Mouse (Mus musculus) lung, postnatal 0 days (tissue): ENCODE results near the gene Sgce. TPM values are rescaled to one million over a fixed set of nuclear protein-coding genes. Genes with fewer than 3 reads are reported as not detected.

Experiments
- ATAC-seq: fragments of 200-750 bp; cut with Nextera tagmentation; 2 replicates; pipeline ENCODE4 v1.8.0; 2017; ENCODE audit warnings: moderate library complexity
- DNase-seq: peaks from one replicate; pipeline ENCODE4 v3.0.0-alpha.2; 2016; ENCODE audit warnings: low spot score
- H3K27ac ChIP-seq: fragments of 300-500 bp; sonication (generic); 2 replicates; pipeline ENCODE4 v1.5.1; 2014; ENCODE audit warnings: antibody characterized with exemption, mild to moderate bottlenecking, low read length, mixed read lengths
- H3K27me3 ChIP-seq: fragments of 300-500 bp; sonication (generic); replicated peaks from 2 replicates; pipeline ENCODE4 v1.6.1; 2014; ENCODE audit warnings: low read length, mixed read lengths; ENCODE audit not compliant: insufficient read depth
- H3K36me3 ChIP-seq: fragments of 300-500 bp; sonication (generic); 2 replicates; pipeline ENCODE4 v1.6.1; 2014; ENCODE audit warnings: low read length, mixed read lengths; ENCODE audit not compliant: insufficient read depth
- H3K4me1 ChIP-seq: fragments of 300-500 bp; sonication (generic); 2 replicates; pipeline ENCODE4 v1.6.1; 2014; ENCODE audit warnings: antibody characterized with exemption, low read depth, low read length, mixed read lengths; ENCODE audit not compliant: insufficient read depth
- H3K4me2 ChIP-seq: fragments of 300-500 bp; sonication (generic); replicated peaks from 2 replicates; pipeline ENCODE4 v1.6.1; 2014; ENCODE audit warnings: low read depth, mild to moderate bottlenecking, low read length, moderate library complexity, mixed read lengths
- H3K4me3 ChIP-seq: fragments of 300-500 bp; sonication (generic); 2 replicates; pipeline ENCODE4 v1.5.1; 2014; ENCODE audit warnings: low read depth, low read length
- H3K9ac ChIP-seq: fragments of 300-500 bp; sonication (generic); replicated peaks from 2 replicates; pipeline ENCODE4 v1.6.1; 2014; ENCODE audit warnings: low read depth, mild to moderate bottlenecking
- H3K9me3 ChIP-seq: fragments of 300-500 bp; sonication (generic); 2 replicates; pipeline ENCODE4 v1.6.1; 2016; ENCODE audit warnings: low read length, mixed read lengths
- CTCF ChIP-seq: IDR thresholded peaks from 2 replicates; pipeline ENCODE4 v1.5.1; 2016; ENCODE audit warnings: antibody characterized with exemption, mild to moderate bottlenecking
- EP300 ChIP-seq: IDR thresholded peaks from 2 replicates; pipeline ENCODE4 v1.6.1; 2016; ENCODE audit warnings: antibody characterized with exemption, mild to moderate bottlenecking, control low read depth
- WGBS: fragments of 180-500 bp; shearing (Covaris S2); extraction: QIAGEN DNeasy Blood & Tissue Kit; methylation state at CpG from one replicate; pipeline ENCODE4 v1.1.7; 2014; 5-methylcytosine and 5-hydroxymethylcytosine counted together
- polyA plus RNA-seq: library from polyadenylated mRNA; unstranded; fragments of >200 nt; fragmentation: Nextera tagmentation; extraction: Ambion mirVana; gene quantifications from 2 replicates; pipeline ENCODE4 v1.2.1, GENCODE M21; 2015

Sgce gene
- polyA plus RNA-seq, 1 experiment from 2014 or later = 84.5 TPM

GRCm38 (mm10) chr6:4739522-4740355, 7.3 kb downstream of the Sgce start:
- Histone ChIP-seq H3K4me2 (no peak overlapping the region), H3K27me3 (no peaks in the 10 kb centered on the region), H3K9me3 (no peaks in the 10 kb centered on the region), H3K36me3 (no peaks in the 10 kb centered on the region), H3K4me1 (no peaks in the 10 kb centered on the region; the same call in 1 of the 2 replicates), H3K27ac (no peak overlapping the region), H3K9ac (no peak overlapping the region), H3K4me3 (no peak overlapping the region)
- DNase-seq = no peak
- TF ChIP-seq CTCF = no peak
- TF ChIP-seq EP300 = no peak
- 49% methylated on average over 13 of the region's 13 CpGs for WGBS
- no peak for ATAC-seq

GRCm38 (mm10) chr6:4738717-4739116, 8.3 kb downstream of the Sgce start:
- WGBS = 65% methylated on average over 2 of the region's 2 CpGs
- Histone ChIP-seq H3K36me3 (no peaks in the 10 kb centered on the region), H3K9ac (no peak overlapping the region), H3K27me3 (no peaks in the 10 kb centered on the region), H3K27ac (no peak overlapping the region), H3K4me3 (no peak overlapping the region), H3K4me1 (no peaks in the 10 kb centered on the region; the same call in 1 of the 2 replicates), H3K9me3 (no peaks in the 10 kb centered on the region), H3K4me2 (no peak overlapping the region)
- DNase-seq (no peak), ATAC-seq (no peak)
- TF ChIP-seq EP300 = no peak
- TF ChIP-seq CTCF = no peak

- Histone ChIP-seq H3K4me3 (no peak overlapping the region), H3K27me3 (no peaks in the 10 kb centered on the region), H3K36me3 (no peaks in the 10 kb centered on the region), H3K4me2 (no peak overlapping the region), H3K4me1 (no peaks in the 10 kb centered on the region; the same call in 1 of the 2 replicates), H3K27ac (no peak overlapping the region), H3K9me3 (no peaks in the 10 kb centered on the region), H3K9ac (no peak overlapping the region)
- DNase-seq (no peak), ATAC-seq (no peak)
- 58% methylated on average over 11 of the region's 11 CpGs for WGBS
- TF ChIP-seq CTCF = no peak
- no peak for TF ChIP-seq EP300
Measured at GRCm38 (mm10) chr6:4738034-4738629, 8.9 kb downstream of the Sgce start.

GRCm38 (mm10) chr6:4736372-4736771, 10.6 kb downstream of the Sgce start:
- no peaks in the 10 kb centered on the region for H3K27me3 ChIP-seq
- TF ChIP-seq EP300 (no peak), CTCF (no peak)
- no peak overlapping the region for H3K4me2 ChIP-seq
- 70% methylated on average over 9 of the region's 9 CpGs for WGBS
- H3K36me3 ChIP-seq = no peaks in the 10 kb centered on the region
- no peak overlapping the region for H3K4me3 ChIP-seq
- no peak overlapping the region for H3K9ac ChIP-seq
- ATAC-seq (no peak), DNase-seq (no peak)
- H3K27ac ChIP-seq = no peak overlapping the region
- no peaks in the 10 kb centered on the region for H3K9me3 ChIP-seq
- H3K4me1 ChIP-seq = no peaks in the 10 kb centered on the region; the same call in 1 of the 2 replicates

- no peaks in the 10 kb centered on the region for H3K4me1 ChIP-seq
- ATAC-seq (no peak), DNase-seq (no peak)
- H3K36me3 ChIP-seq = no peaks in the 10 kb centered on the region
- no peak overlapping the region for H3K9ac ChIP-seq
- WGBS = 64% methylated on average over 8 of the region's 8 CpGs
- TF ChIP-seq CTCF (no peak), EP300 (no peak)
- no peak overlapping the region for H3K4me3 ChIP-seq
- no peaks in the 10 kb centered on the region for H3K9me3 ChIP-seq
- H3K27me3 ChIP-seq = no peaks in the 10 kb centered on the region
- H3K4me2 ChIP-seq = no peak overlapping the region
- H3K27ac ChIP-seq = no peak overlapping the region
Measured at GRCm38 (mm10) chr6:4733208-4733607, 13.8 kb downstream of the Sgce start.

GRCm38 (mm10) chr6:4731675-4732074, 15.3 kb downstream of the Sgce start:
- DNase-seq = no peak
- H3K4me2 ChIP-seq = no peak overlapping the region
- no peaks in the 10 kb centered on the region for H3K9me3 ChIP-seq
- no peaks in the 10 kb centered on the region for H3K4me1 ChIP-seq
- H3K27ac ChIP-seq = no peak overlapping the region
- H3K27me3 ChIP-seq = no peaks in the 10 kb centered on the region
- TF ChIP-seq EP300 = no peak
- TF ChIP-seq CTCF = no peak
- H3K36me3 ChIP-seq = no peaks in the 10 kb centered on the region
- no peak overlapping the region for H3K9ac ChIP-seq
- no peak overlapping the region for H3K4me3 ChIP-seq
- 50% methylated on average over 8 of the region's 8 CpGs for WGBS
- ATAC-seq = no peak
